Mouse (Mus musculus) spleen, adult 2 months (tissue): Measurements from ENCODE around the gene Cptp. TPM values are rescaled to one million over a fixed set of nuclear protein-coding genes. Genes with fewer than 3 reads are reported as not detected.

Experiments
- DNase-seq, 2 experiments: peaks; one replicate each; pipeline versions ENCODE4 v3.0.0 to v3.0.0-alpha.2; 2012 to 2021; ENCODE audit warnings: low spot score in 2 of 2, low read depth in 1 of 2
- H3K27ac ChIP-seq: fragments of 200-500 bp; 2 replicates; pipeline ENCODE4 v1.5.1; 2012; ENCODE audit warnings: low read length, inconsistent platforms; ENCODE audit not compliant: insufficient read depth
- H3K27me3 ChIP-seq: fragments of 200-500 bp; 2 replicates; pipeline ENCODE4 v1.6.1; 2012; ENCODE audit warnings: mild to moderate bottlenecking, moderate library complexity, low read length, inconsistent platforms; ENCODE audit not compliant: control insufficient read depth, insufficient read depth
- H3K36me3 ChIP-seq: fragments of 200-500 bp; 2 replicates; pipeline ENCODE4 v1.6.1; 2012; ENCODE audit warnings: mild to moderate bottlenecking, low read length, inconsistent platforms; ENCODE audit not compliant: control insufficient read depth, insufficient read depth
- H3K4me1 ChIP-seq: fragments of 200-500 bp; 2 replicates; pipeline ENCODE4 v1.6.1; 2011; ENCODE audit warnings: inconsistent platforms; ENCODE audit not compliant: control insufficient read depth, insufficient read depth, insufficient read length
- H3K4me3 ChIP-seq: fragments of 200-500 bp; 2 replicates; pipeline ENCODE4 v1.5.1; 2011; ENCODE audit warnings: mild to moderate bottlenecking, inconsistent platforms; ENCODE audit not compliant: insufficient read depth, insufficient read length; ENCODE audit errors: extremely low read depth
- CTCF ChIP-seq: fragments of 200-500 bp; IDR thresholded peaks from 2 replicates; pipeline ENCODE4 v1.5.1; 2011; ENCODE audit warnings: mild to moderate bottlenecking, inconsistent platforms; ENCODE audit not compliant: insufficient read depth, insufficient read length, insufficient replicate concordance; ENCODE audit errors: extremely low read depth
- POLR2A ChIP-seq: fragments of 200-500 bp; IDR thresholded peaks from 2 replicates; pipeline ENCODE4 v1.6.1; 2011; ENCODE audit warnings: low read depth, low read length, inconsistent platforms
- WGBS: fragments of 180-500 bp; shearing (Covaris S2); methylation state at CpG from one replicate; pipeline ENCODE4 v1.1.7; 2018; 5-methylcytosine and 5-hydroxymethylcytosine counted together
- polyA plus RNA-seq: library from polyadenylated mRNA; depleted of rRNA; stranded (reverse); fragments of >200 nt; gene quantifications from 2 replicates; pipeline ENCODE4 v1.2.3, GENCODE M21; 2012

Gene Cptp
- polyA plus RNA-seq, 1 experiment = 18.9 TPM

- Histone ChIP-seq H3K4me1 (no peaks in the 10 kb centered on the region), H3K36me3 (peaks cover 16% of the 10 kb centered on the region), H3K4me3 (no peak within 1 kb of the TSS), H3K27ac (no peak within 1 kb of the TSS), H3K27me3 (no peaks in the 10 kb centered on the region)
- TF ChIP-seq CTCF = no peak
- TF ChIP-seq POLR2A = no peak
- DNase-seq = no peak
- 82% methylated on average over 5 of the region's 5 CpGs for WGBS
Measured at GRCm38 (mm10) chr4:155863001-155863400, 6.2 kb downstream of the Cptp start, which contains the start of gene Tas1r3. TSS of gene Tas1r3 (minus strand) at chr4:155863362.

- 88% methylated on average over 7 of the region's 7 CpGs for WGBS
- peaks cover 15% of the 10 kb centered on the region for H3K36me3 ChIP-seq
- H3K4me1 ChIP-seq = no peaks in the 10 kb centered on the region
- TF ChIP-seq CTCF (no peak), POLR2A (no peak)
- H3K4me3 ChIP-seq = no peak overlapping the region
- no peak for DNase-seq
- H3K27ac ChIP-seq = no peak overlapping the region
- no peaks in the 10 kb centered on the region for H3K27me3 ChIP-seq
Measured at GRCm38 (mm10) chr4:155861787-155862186, 7.5 kb downstream of the Cptp start.

- 58% methylated on average over 13 of the region's 13 CpGs for WGBS
- Histone ChIP-seq H3K4me1 (no peaks in the 10 kb centered on the region), H3K4me3 (no peak overlapping the region), H3K36me3 (peaks cover 18% of the 10 kb centered on the region), H3K27ac (no peak overlapping the region), H3K27me3 (no peaks in the 10 kb centered on the region)
- TF ChIP-seq CTCF (no peak), POLR2A (no peak)
- no peak for DNase-seq
Measured at GRCm38 (mm10) chr4:155859318-155859717, 9.9 kb downstream of the Cptp start.

GRCm38 (mm10) chr4:155856881-155857280 lies 12.4 kb downstream of the Cptp start:
- H3K27me3 ChIP-seq = no peaks in the 10 kb centered on the region
- H3K4me3 ChIP-seq = no peak overlapping the region
- H3K36me3 ChIP-seq = peaks cover 18% of the 10 kb centered on the region
- no peak overlapping the region for H3K27ac ChIP-seq
- no peak for DNase-seq
- no peak for TF ChIP-seq CTCF
- TF ChIP-seq POLR2A = no peak
- no peaks in the 10 kb centered on the region for H3K4me1 ChIP-seq
- 79% methylated on average over 3 of the region's 3 CpGs for WGBS

- H3K27me3 ChIP-seq = no peaks in the 10 kb centered on the region
- no peaks in the 10 kb centered on the region for H3K4me1 ChIP-seq
- TF ChIP-seq CTCF = no peak
- TF ChIP-seq POLR2A = no peak
- peaks cover 18% of the 10 kb centered on the region for H3K36me3 ChIP-seq
- WGBS = 92% methylated on average over 12 of the region's 12 CpGs
- H3K27ac ChIP-seq = no peak overlapping the region
- H3K4me3 ChIP-seq = no peak overlapping the region
- no peak for DNase-seq
Measured at GRCm38 (mm10) chr4:155856071-155856470, 13.2 kb downstream of the Cptp start.

- TF ChIP-seq CTCF (no peak), POLR2A (no peak)
- Histone ChIP-seq H3K4me3 (no peak overlapping the region), H3K27me3 (no peaks in the 10 kb centered on the region), H3K27ac (no peak overlapping the region), H3K4me1 (no peaks in the 10 kb centered on the region; the same call in 1 of the 2 replicates), H3K36me3 (peaks cover 18% of the 10 kb centered on the region)
- WGBS = 97% methylated on average over 12 of the region's 12 CpGs
- no peak for DNase-seq
Measured at GRCm38 (mm10) chr4:155854991-155855390, 14.2 kb downstream of the Cptp start.

GRCm38 (mm10) chr4:155853421-155853820 lies 15.8 kb downstream of the Cptp start:
- 93% methylated on average over 9 of the region's 9 CpGs for WGBS
- Histone ChIP-seq H3K27ac (no peak overlapping the region), H3K4me1 (peaks cover 6% of the 10 kb centered on the region; the same call in 1 of the 2 replicates), H3K36me3 (peaks cover 15% of the 10 kb centered on the region), H3K27me3 (no peaks in the 10 kb centered on the region), H3K4me3 (no peak overlapping the region)
- no peak for DNase-seq
- TF ChIP-seq POLR2A (no peak), CTCF (no peak)

- peaks cover 14% of the 10 kb centered on the region for H3K36me3 ChIP-seq
- H3K4me1 ChIP-seq = peaks cover 12% of the 10 kb centered on the region; the same call in 1 of the 2 replicates
- no peak overlapping the region for H3K4me3 ChIP-seq
- H3K27me3 ChIP-seq = no peaks in the 10 kb centered on the region
- TF ChIP-seq CTCF = no peak
- no peak for TF ChIP-seq POLR2A
- WGBS = 83% methylated on average over 2 of the region's 2 CpGs
- H3K27ac ChIP-seq = no peak overlapping the region
- no peak for DNase-seq
Measured at GRCm38 (mm10) chr4:155851951-155852411, 17.3 kb downstream of the Cptp start.
